Mouse (Mus musculus) right cerebral cortex, adult 18-20 months (tissue): ENCODE measurements around the gene Ptprcap.

Source experiments
- DNase-seq: peaks from one replicate; pipeline ENCODE4 v3.0.0; 2022; ENCODE audit warnings: mixed read lengths

The Ptprcap gene

DNA sequence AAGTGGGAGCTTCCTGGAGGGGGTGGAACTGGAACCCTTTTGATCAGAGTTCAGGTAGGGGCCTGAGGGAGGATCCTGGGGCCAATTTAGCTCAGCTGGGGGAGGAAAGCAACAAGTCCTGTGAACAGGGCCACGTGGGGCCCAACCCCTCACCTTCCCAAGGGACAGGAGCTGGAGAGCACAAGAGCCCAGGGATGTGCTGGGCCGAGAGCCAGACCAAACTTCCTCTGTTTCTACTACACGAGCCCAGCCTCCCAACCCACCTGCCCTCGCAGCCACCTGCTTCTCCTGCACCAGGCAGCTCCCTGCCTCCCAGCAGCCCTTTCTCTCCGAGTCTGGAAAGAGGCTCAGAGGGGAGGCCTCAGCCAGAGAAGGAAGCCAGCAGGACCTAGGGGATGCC lies 43.1 kb downstream of the Ptprcap start:
- no peak for DNase-seq

DNA sequence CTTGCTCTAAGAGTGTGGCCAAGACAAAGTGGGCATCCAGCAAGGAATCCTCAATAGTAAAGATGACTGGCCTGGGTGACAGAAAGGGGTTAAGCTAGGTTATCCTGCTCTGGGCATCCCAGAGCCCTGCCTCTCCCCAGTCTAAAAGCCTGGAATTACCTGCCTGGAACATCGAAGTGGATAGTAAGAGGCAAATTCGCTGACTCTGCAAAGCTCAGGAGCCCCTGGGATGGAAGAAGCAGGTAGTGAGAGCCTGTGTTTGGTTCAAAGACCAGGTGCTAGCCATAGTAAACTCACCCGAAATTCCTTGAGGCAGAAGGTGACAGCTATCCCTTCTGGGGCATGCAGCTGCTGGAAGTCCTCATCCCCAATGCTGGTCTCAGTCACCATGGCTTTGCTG lies 43.8 kb downstream of the Ptprcap start:
- DNase-seq, result no peak

DNA sequence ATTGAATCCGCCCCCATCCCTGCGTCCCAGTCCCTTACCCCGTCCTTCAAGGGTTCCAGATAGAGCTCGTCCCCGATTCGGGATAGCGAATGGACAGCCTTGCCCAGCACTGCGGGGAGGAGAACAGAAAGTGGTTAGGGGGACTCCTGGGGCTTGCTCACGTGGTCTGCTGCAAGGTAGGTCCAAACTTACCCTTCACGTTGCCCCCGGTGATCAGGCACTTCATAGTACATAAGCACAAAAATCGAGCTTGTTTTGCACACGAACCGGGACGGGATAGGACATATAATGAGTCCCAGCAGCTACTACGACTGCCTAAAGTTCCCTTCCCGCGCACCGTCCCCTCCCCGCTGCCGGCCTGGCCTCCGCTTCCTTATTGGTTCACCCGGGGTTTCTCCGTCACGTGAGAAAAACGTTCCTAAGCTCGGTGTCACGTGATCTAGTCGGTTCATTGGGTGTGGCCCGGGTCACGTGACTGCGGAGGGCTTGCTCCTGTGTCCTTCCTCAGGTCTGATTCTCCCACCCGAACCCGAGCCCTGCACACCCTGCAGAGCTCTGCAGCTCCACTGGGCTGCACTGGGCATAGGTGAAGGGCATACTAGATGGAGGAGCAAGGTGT lies 48.0 kb downstream of the Ptprcap start, which contains the start of gene Rad9a:
Rad9a (minus strand) TSS at position 372 of the 619 bp plus-strand sequence.
- peak; percentile 97 for DNase-seq

DNA sequence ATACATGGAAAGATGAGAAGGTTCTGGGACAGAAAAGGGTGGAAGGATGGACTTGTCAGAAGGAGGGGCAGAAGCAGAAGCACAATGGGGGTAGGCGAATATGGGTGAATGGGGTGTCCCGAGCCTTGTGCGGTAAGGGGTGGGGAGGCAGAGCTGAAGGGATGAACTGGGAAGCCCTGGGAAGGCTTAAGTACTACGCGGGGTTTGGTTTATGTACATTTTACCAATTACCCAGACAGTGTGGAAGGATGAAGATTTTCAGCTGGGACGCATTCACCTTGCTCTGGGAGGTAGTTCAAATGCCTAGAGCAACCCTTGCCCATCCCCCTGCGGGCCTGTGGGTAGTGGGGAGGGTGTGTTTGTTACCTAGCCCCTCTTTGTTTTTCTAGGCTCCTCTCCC lies 48.7 kb downstream of the Ptprcap start:
- no peak for DNase-seq

DNA sequence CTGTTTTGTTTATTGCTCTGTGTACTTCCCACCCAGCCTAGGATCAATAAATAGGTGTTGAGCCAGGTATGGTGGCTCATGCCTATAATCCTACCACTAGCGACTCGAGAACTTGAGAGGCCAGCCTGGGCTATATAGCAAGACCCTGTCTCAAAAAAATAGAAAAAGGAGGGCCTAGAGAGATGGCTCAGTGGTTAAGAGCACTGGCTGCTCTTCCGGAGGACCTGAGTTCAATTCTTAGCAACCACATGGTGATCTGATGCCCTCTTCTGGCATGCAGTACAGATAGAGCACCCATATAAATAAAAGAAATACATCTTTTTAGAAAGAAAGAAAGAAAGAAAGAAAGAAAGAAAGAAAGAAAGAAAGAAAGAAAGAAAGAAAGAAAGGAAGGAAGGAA lies 49.7 kb downstream of the Ptprcap start:
- DNase-seq, result no peak

DNA sequence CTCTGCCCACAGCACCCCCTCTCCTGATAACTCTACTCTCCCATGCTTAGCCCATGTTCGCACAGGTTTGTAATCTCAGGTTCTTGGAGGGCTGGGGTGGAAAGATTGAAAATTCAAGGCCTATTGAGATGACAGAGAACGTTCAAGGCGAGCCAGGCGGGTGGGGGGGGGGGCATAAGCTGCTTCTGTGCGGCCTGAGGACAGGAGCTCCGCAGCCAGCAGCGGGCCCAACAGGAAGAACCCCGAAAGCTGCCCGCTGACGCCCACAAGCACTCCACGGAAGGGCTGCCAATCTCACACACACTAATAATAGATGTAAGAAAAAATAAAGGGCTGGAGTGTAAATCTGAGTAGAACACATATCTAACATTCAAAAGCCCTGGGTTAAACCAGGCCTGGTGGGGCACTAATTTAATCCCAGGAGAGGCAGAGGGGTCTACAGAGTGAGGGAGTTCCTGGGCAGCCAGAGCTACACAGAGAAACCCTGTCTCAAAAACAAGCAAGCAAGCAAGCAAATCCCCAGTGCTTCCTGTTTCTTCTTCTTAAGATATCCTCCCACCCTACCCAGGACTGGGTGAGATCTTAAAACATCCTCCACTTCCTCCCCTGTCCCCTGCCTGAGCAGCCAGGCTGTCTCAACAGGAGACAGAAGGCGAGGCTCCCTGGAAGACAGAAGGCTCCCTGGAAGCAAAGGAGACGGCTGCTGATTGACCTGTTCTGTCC lies 50.4 kb downstream of the Ptprcap start:
- DNase-seq, result no peak

DNA sequence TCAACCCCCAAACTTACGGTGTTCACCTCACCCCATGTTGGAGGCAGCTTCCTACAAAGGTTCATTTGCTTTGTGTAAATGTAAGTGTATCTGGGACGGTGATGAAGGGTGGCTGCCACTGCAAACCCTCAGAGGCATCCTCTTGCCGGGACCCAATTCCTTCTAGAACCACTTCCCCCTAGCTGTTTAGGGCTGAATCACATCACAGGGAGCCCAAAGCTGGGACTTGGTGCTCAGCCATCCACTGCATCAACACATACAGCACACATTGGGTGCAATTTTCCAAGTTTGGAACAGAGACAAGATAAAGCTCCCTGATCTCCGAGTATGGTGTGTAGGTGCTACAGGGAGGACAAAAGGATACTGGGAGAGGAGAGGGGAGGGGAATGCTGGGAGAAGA lies 51.5 kb downstream of the Ptprcap start:
- DNase-seq, result no peak
